Mouse (Mus musculus): ENCODE measurements around the gene Vash1.

Vash1 gene

GRCm38 (mm10) chr12:86734319-86734810 is 55.9 kb downstream of the Vash1 start, which contains the start of gene Lrrc74a:
Gene Lrrc74a (plus strand): TSS chr12:86734369.
- H3K4me1 ChIP-seq (replicated peaks; ENCODE audit: low read depth, low read length) = no peaks in the 10 kb centered on the region
- no peaks in the 10 kb centered on the region for H3K36me3 ChIP-seq (ENCODE audit: insufficient read depth, low read length)

More at GRCm38 (mm10) chr12:86734319-86734810, 55.9 kb downstream of the Vash1 start, which contains the start of gene Lrrc74a:
- TF ChIP-seq NANOG (IDR thresholded peaks at IDR 0.05; ENCODE audit: borderline replicate concordance, low read length) (no peak), CTCF (conservative IDR thresholded peaks at IDR 0.05; ENCODE audit: low read length) (no peak), POU5F1 (IDR thresholded peaks at IDR 0.05; ENCODE audit: borderline replicate concordance, low read length) (no peak)
- Histone ChIP-seq H3K9me3 (ENCODE audit: low read length) (no peaks in the 10 kb centered on the region), H3K4me3 (replicated peaks; ENCODE audit: low read length) (no peak within 1 kb of the TSS), H3K27me3 (ENCODE audit: insufficient read depth, low read length) (peaks cover 12% of the 10 kb centered on the region; the same call in 1 of the 2 replicates)
